Mouse (Mus musculus): Measurements from ENCODE around the gene Abr.
A peak's percentile ranks its signal among the peaks of the same experiment; 100 is the strongest.

Abr gene

GRCm38 (mm10) chr11:76515123-76515522, 107.0 kb downstream of the Abr start:
- DNase-seq, result no peak

- DNase-seq, result no peak
Observed at GRCm38 (mm10) chr11:76510977-76511376, 111.1 kb downstream of the Abr start.

- DNase-seq, result no peak
Observed at GRCm38 (mm10) chr11:76509751-76510723, 112.1 kb downstream of the Abr start.

GRCm38 (mm10) chr11:76508831-76509595, 113.1 kb downstream of the Abr start:
- no peak for DNase-seq

- no peak for DNase-seq
Observed at GRCm38 (mm10) chr11:76508125-76508524, 114.0 kb downstream of the Abr start.

GRCm38 (mm10) chr11:76507302-76508124, 114.6 kb downstream of the Abr start:
- DNase-seq, result no peak

- DNase-seq, result peak; percentile 39 to 46
Observed at GRCm38 (mm10) chr11:76506514-76507228, 115.4 kb downstream of the Abr start.

GRCm38 (mm10) chr11:76505106-76505505, 117.0 kb downstream of the Abr start:
- no peak for DNase-seq

GRCm38 (mm10) chr11:76504058-76504457, 118.1 kb downstream of the Abr start:
- DNase-seq, result peak in 1 of 2 experiments; percentile 39

- no peak for DNase-seq
Observed at GRCm38 (mm10) chr11:76499987-76500386, 122.1 kb downstream of the Abr start.

- DNase-seq, result no peak
Observed at GRCm38 (mm10) chr11:76499564-76499963, 122.5 kb downstream of the Abr start.

GRCm38 (mm10) chr11:76497769-76498152, 124.4 kb downstream of the Abr start:
- DNase-seq, result no peak

GRCm38 (mm10) chr11:76497066-76497768, 124.9 kb downstream of the Abr start:
- peak in 1 of 2 experiments; percentile 41 for DNase-seq

GRCm38 (mm10) chr11:76496086-76496771, 125.9 kb downstream of the Abr start:
- peak; percentile 67 to 69 for DNase-seq

GRCm38 (mm10) chr11:76495127-76496028, 126.7 kb downstream of the Abr start:
- DNase-seq, result peak; percentile 48 to 67

GRCm38 (mm10) chr11:76494360-76495126, 127.6 kb downstream of the Abr start:
- DNase-seq, result peak; percentile 75 to 82

- DNase-seq, result no peak
Observed at GRCm38 (mm10) chr11:76493811-76494274, 128.3 kb downstream of the Abr start.

GRCm38 (mm10) chr11:76493167-76493566, 128.9 kb downstream of the Abr start:
- no peak for DNase-seq

- DNase-seq, result no peak
Observed at GRCm38 (mm10) chr11:76491817-76492216, 130.3 kb downstream of the Abr start.
